20 mouse cellular contexts compared by ENCODE assay signal in genomic region chr13:96709269-96710233, GRCm38 (mm10). TPM values are rescaled to one million over a fixed set of nuclear protein-coding genes. Genes with fewer than 3 reads are reported as not detected.
"Had no signal": no experiment of that assay in that cellular context is flagged by ENCODE, and none has a peak within 500 bp of the region (broad histone marks: within the 10 kb centered on the region; RNA-seq: fewer than 3 reads in every experiment).

No protein-coding gene starts in this region.

- H3K36me3 ChIP-seq: limb, embryonic 12.5 days; lung, embryonic 15.5 days; neural tube, embryonic 13.5 days had no signal

- DNase-seq: kidney, adult 11 months; kidney, adult 9 months; layer of hippocampus, adult 9-11 months; layer of hippocampus, postnatal 36 days; lung, postnatal 36 days; right cerebral cortex, postnatal 25 days; thymus, postnatal 36 days had no signal

- ATAC-seq: inflammation-experienced regulatory T-cells, adult 6 months; midbrain, embryonic 16.5 days had no signal

- H3K27ac ChIP-seq: kidney, postnatal 0 days; limb, embryonic 12.5 days; lung, embryonic 15.5 days; neural tube, embryonic 13.5 days had no signal

- H3K4me1 ChIP-seq: limb, embryonic 12.5 days; lung, embryonic 15.5 days; neural tube, embryonic 13.5 days had no signal

- H3K4me2 ChIP-seq: limb, embryonic 12.5 days; lung, embryonic 15.5 days; midbrain, embryonic 11.5 days; neural tube, embryonic 13.5 days had no signal

- H3K27me3 ChIP-seq: limb, embryonic 12.5 days; lung, embryonic 15.5 days; neural tube, embryonic 13.5 days had no signal

- H3K9me3 ChIP-seq: limb, embryonic 12.5 days; lung, embryonic 15.5 days; neural tube, embryonic 13.5 days had no signal

- H3K9ac ChIP-seq: limb, embryonic 12.5 days; lung, embryonic 15.5 days; neural tube, embryonic 13.5 days had no signal

- H3K4me3 ChIP-seq: limb, embryonic 12.5 days; lung, embryonic 15.5 days; neural tube, embryonic 13.5 days had no signal

RNA-seq across cellular contexts. Expression of gene Ankrd31, which starts 38.5 kb away (rescaled TPM):
- total RNA-seq: liver, adult 2 months; megakaryocyte, adult 5-6 weeks had no signal
- polyA plus RNA-seq: inflammation-experienced regulatory T-cells, adult 6 months; kidney, postnatal 0 days; large intestine, adult 2 months; limb, embryonic 12.5 days; liver, adult 2 months; lung, embryonic 15.5 days; neural tube, embryonic 13.5 days; small intestine, adult 2 months; stomach, embryonic 16.5 days; thymus, postnatal 0 days had no signal
